Mouse (Mus musculus): ENCODE measurements around the gene Mphosph9.

Gene Mphosph9

GRCm38 (mm10) chr5:124211669-124212068 lies 116.1 kb downstream of the Mphosph9 start:
- DNase-seq, result no peak

- DNase-seq, result peak; percentile 65 to 71
Observed at GRCm38 (mm10) chr5:124211234-124211633, 116.5 kb downstream of the Mphosph9 start.

- DNase-seq, result peak; percentile 56 to 66
Observed at GRCm38 (mm10) chr5:124210281-124211016, 117.3 kb downstream of the Mphosph9 start.

GRCm38 (mm10) chr5:124209850-124210249 lies 117.9 kb downstream of the Mphosph9 start:
- no peak for DNase-seq

- DNase-seq, result no peak
Observed at GRCm38 (mm10) chr5:124208030-124208429, 119.7 kb downstream of the Mphosph9 start.

GRCm38 (mm10) chr5:124206481-124207038 lies 121.2 kb downstream of the Mphosph9 start:
- no peak for DNase-seq

GRCm38 (mm10) chr5:124205809-124206380 lies 121.9 kb downstream of the Mphosph9 start:
- DNase-seq, result no peak

GRCm38 (mm10) chr5:124205211-124205610 lies 122.6 kb downstream of the Mphosph9 start:
- no peak for DNase-seq

GRCm38 (mm10) chr5:124204127-124204794 lies 123.5 kb downstream of the Mphosph9 start:
- DNase-seq, result no peak

GRCm38 (mm10) chr5:124203251-124203650 lies 124.5 kb downstream of the Mphosph9 start:
- DNase-seq, result no peak

- no peak for DNase-seq
Observed at GRCm38 (mm10) chr5:124202071-124202470, 125.7 kb downstream of the Mphosph9 start.

GRCm38 (mm10) chr5:124201564-124201963 lies 126.2 kb downstream of the Mphosph9 start:
- DNase-seq, result no peak

Measured in cerebellum, adult 18-20 months (tissue).